Mouse (Mus musculus) embryonic facial prominence, embryonic 10.5 days (tissue): ENCODE data around the gene Gcn1l1. TPM values are rescaled to one million over a fixed set of nuclear protein-coding genes. Genes with fewer than 3 reads are reported as not detected.

Experiments
- DNase-seq: peaks from one replicate; pipeline ENCODE4 v3.0.0-alpha.2; 2017; ENCODE audit warnings: low spot score
- H3K27ac ChIP-seq: fragments of 300-500 bp; sonication (generic); replicated peaks from 2 replicates; pipeline ENCODE4 v1.5.1; 2016; ENCODE audit warnings: mild to moderate bottlenecking
- H3K27me3 ChIP-seq: fragments of 300-500 bp; sonication (generic); replicated peaks from 2 replicates; pipeline ENCODE4 v1.6.1; 2016; ENCODE audit warnings: low read depth, mild to moderate bottlenecking; ENCODE audit not compliant: poor library complexity, severe bottlenecking
- H3K36me3 ChIP-seq: fragments of 300-500 bp; sonication (generic); replicated peaks from 2 replicates; pipeline ENCODE4 v1.6.1; 2016; ENCODE audit warnings: mild to moderate bottlenecking, moderate library complexity
- H3K4me1 ChIP-seq: fragments of 300-500 bp; sonication (generic); 2 replicates; pipeline ENCODE4 v1.6.1; 2016
- H3K4me3 ChIP-seq: fragments of 300-500 bp; sonication (generic); 2 replicates; pipeline ENCODE4 v1.5.1; 2016; ENCODE audit warnings: mild to moderate bottlenecking, moderate library complexity
- H3K9me3 ChIP-seq: fragments of 300-500 bp; sonication (generic); 2 replicates; pipeline ENCODE4 v1.6.1; 2016; ENCODE audit warnings: mild to moderate bottlenecking
- WGBS: fragments of 180-500 bp; shearing (Covaris S2); methylation state at CpG from one replicate; pipeline ENCODE4 v1.1.7; 2016; 5-methylcytosine and 5-hydroxymethylcytosine counted together
- polyA plus RNA-seq: library from polyadenylated mRNA; unstranded; fragments of >200 nt; fragmentation: Nextera tagmentation; extraction: Ambion mirVana; gene quantifications from 2 replicates; pipeline ENCODE4 v1.2.1, GENCODE M21; 2016

Gcn1l1 gene
- polyA plus RNA-seq, 1 experiment from 2014 or later, result 65.0 TPM

- H3K27me3 ChIP-seq, result no peaks in the 10 kb centered on the region
- peaks cover 25% of the 10 kb centered on the region for H3K4me1 ChIP-seq
- WGBS, result 90% methylated on average over 33 of the region's 33 CpGs
- no peak overlapping the region for H3K27ac ChIP-seq
- no peaks in the 10 kb centered on the region for H3K9me3 ChIP-seq
- DNase-seq, result no peak
- no peak overlapping the region for H3K4me3 ChIP-seq
- H3K36me3 ChIP-seq, result peaks cover 66% of the 10 kb centered on the region
Measured at GRCm38 (mm10) chr5:115553801-115554420, 11.1 kb upstream of the Gcn1l1 start.

GRCm38 (mm10) chr5:115554536-115555291 is 10.3 kb upstream of the Gcn1l1 start:
- peaks cover 58% of the 10 kb centered on the region for H3K36me3 ChIP-seq
- 92% methylated on average over 18 of the region's 18 CpGs for WGBS
- DNase-seq, result no peak

GRCm38 (mm10) chr5:115556217-115556616 is 8.8 kb upstream of the Gcn1l1 start:
- H3K4me1 ChIP-seq, result peaks cover 23% of the 10 kb centered on the region
- H3K4me3 ChIP-seq, result peak overlapping the region; percentile 16; the same call in 1 of the 2 replicates
- peak; percentile 81 for DNase-seq
- no peak overlapping the region for H3K27ac ChIP-seq
- H3K9me3 ChIP-seq, result no peaks in the 10 kb centered on the region
- 12% methylated on average over 8 of the region's 8 CpGs for WGBS
- no peaks in the 10 kb centered on the region for H3K27me3 ChIP-seq
- peaks cover 54% of the 10 kb centered on the region for H3K36me3 ChIP-seq

More at GRCm38 (mm10) chr5:115554536-115555291, 10.3 kb upstream of the Gcn1l1 start:
- H3K27ac ChIP-seq, result no peak overlapping the region
- no peaks in the 10 kb centered on the region for H3K9me3 ChIP-seq
- H3K4me1 ChIP-seq, result peaks cover 25% of the 10 kb centered on the region
- H3K4me3 ChIP-seq, result no peak overlapping the region
- H3K27me3 ChIP-seq, result no peaks in the 10 kb centered on the region

GRCm38 (mm10) chr5:115558182-115558794 is 6.8 kb upstream of the Gcn1l1 start:
- Histone ChIP-seq H3K9me3 (no peaks in the 10 kb centered on the region), H3K27me3 (no peaks in the 10 kb centered on the region), H3K36me3 (peaks cover 55% of the 10 kb centered on the region), H3K27ac (no peak overlapping the region), H3K4me1 (peaks cover 36% of the 10 kb centered on the region), H3K4me3 (no peak overlapping the region)
- WGBS, result 89% methylated on average over 14 of the region's 14 CpGs
- no peak for DNase-seq

GRCm38 (mm10) chr5:115559237-115560101 is 5.6 kb upstream of the Gcn1l1 start, which contains the start of gene Rplp0:
Gene Rplp0 (plus strand): TSS chr5:115559467.
- H3K27me3 ChIP-seq, result no peaks in the 10 kb centered on the region
- under 1% methylated on average over 78 of the region's 78 CpGs for WGBS
- no peaks in the 10 kb centered on the region for H3K9me3 ChIP-seq
- peak; percentile 99 for DNase-seq
- peaks cover 54% of the 10 kb centered on the region for H3K36me3 ChIP-seq
- peak within 1 kb of the TSS; percentile 95 for H3K27ac ChIP-seq
- peaks cover 40% of the 10 kb centered on the region for H3K4me1 ChIP-seq
- H3K4me3 ChIP-seq, result peak within 1 kb of the TSS; percentile 84

GRCm38 (mm10) chr5:115560336-115560905 is 4.6 kb upstream of the Gcn1l1 start:
- Histone ChIP-seq H3K36me3 (peaks cover 45% of the 10 kb centered on the region), H3K9me3 (no peaks in the 10 kb centered on the region), H3K4me3 (peak overlapping the region; percentile 84), H3K27ac (peak overlapping the region; percentile 95), H3K4me1 (peaks cover 47% of the 10 kb centered on the region), H3K27me3 (no peaks in the 10 kb centered on the region)
- 39% methylated on average over 13 of the region's 13 CpGs for WGBS
- DNase-seq, result no peak

GRCm38 (mm10) chr5:115563771-115564585 is 1.1 kb upstream of the Gcn1l1 start:
- H3K9me3 ChIP-seq, result no peaks in the 10 kb centered on the region
- WGBS, result 45% methylated on average over 5 of the region's 5 CpGs
- H3K27ac ChIP-seq, result no peak overlapping the region; the same call in 1 of the 2 replicates
- H3K4me3 ChIP-seq, result peak overlapping the region; percentile 94
- DNase-seq, result no peak
- H3K36me3 ChIP-seq, result peaks cover 49% of the 10 kb centered on the region
- no peaks in the 10 kb centered on the region for H3K27me3 ChIP-seq
- peaks cover 61% of the 10 kb centered on the region for H3K4me1 ChIP-seq

GRCm38 (mm10) chr5:115565403-115565802 is 349 bp downstream of the Gcn1l1 start:
- no peak for DNase-seq
- Histone ChIP-seq H3K27me3 (no peaks in the 10 kb centered on the region), H3K4me3 (peak overlapping the region; percentile 94), H3K4me1 (peaks cover 67% of the 10 kb centered on the region), H3K9me3 (no peaks in the 10 kb centered on the region), H3K36me3 (peaks cover 47% of the 10 kb centered on the region), H3K27ac (peak overlapping the region; percentile 93)
- 4% methylated on average over 46 of the region's 46 CpGs for WGBS

GRCm38 (mm10) chr5:115568681-115569080 is 3.6 kb downstream of the Gcn1l1 start:
- H3K27me3 ChIP-seq, result no peaks in the 10 kb centered on the region

GRCm38 (mm10) chr5:115569308-115569707 is 4.3 kb downstream of the Gcn1l1 start:
- no peaks in the 10 kb centered on the region for H3K9me3 ChIP-seq
- no peaks in the 10 kb centered on the region for H3K27me3 ChIP-seq
- peak overlapping the region; percentile 45; the same call in 1 of the 2 replicates for H3K27ac ChIP-seq
- peaks cover 45% of the 10 kb centered on the region for H3K4me1 ChIP-seq
- peaks cover 47% of the 10 kb centered on the region for H3K36me3 ChIP-seq
- DNase-seq, result no peak
- no peak overlapping the region for H3K4me3 ChIP-seq
- 50% methylated on average over 11 of the region's 11 CpGs for WGBS

More at GRCm38 (mm10) chr5:115568681-115569080, 3.6 kb downstream of the Gcn1l1 start:
- H3K4me1 ChIP-seq, result peaks cover 48% of the 10 kb centered on the region
- H3K36me3 ChIP-seq, result peaks cover 47% of the 10 kb centered on the region
- DNase-seq, result peak; percentile 27
- 0 out of 2 replicates have a peak overlapping the region, but pooled peaks have one; percentile 3 for H3K4me3 ChIP-seq
- peak overlapping the region; percentile 45; the same call in 1 of the 2 replicates for H3K27ac ChIP-seq
- WGBS, result 57% methylated on average over 10 of the region's 10 CpGs
- no peaks in the 10 kb centered on the region for H3K9me3 ChIP-seq

- no peaks in the 10 kb centered on the region for H3K27me3 ChIP-seq
- H3K36me3 ChIP-seq, result peaks cover 51% of the 10 kb centered on the region
- H3K27ac ChIP-seq, result no peak overlapping the region; the same call in 1 of the 2 replicates
- DNase-seq, result no peak
- 83% methylated on average over 4 of the region's 4 CpGs for WGBS
- H3K9me3 ChIP-seq, result no peaks in the 10 kb centered on the region
- no peak overlapping the region for H3K4me3 ChIP-seq
- peaks cover 41% of the 10 kb centered on the region for H3K4me1 ChIP-seq
Measured at GRCm38 (mm10) chr5:115569721-115570120, 4.7 kb downstream of the Gcn1l1 start.
